Mouse (Mus musculus) stomach, embryonic 15.5 days (tissue): ENCODE data around the gene Pik3cb. TPM values are rescaled to one million over a fixed set of nuclear protein-coding genes. Genes with fewer than 3 reads are reported as not detected.

Experiments
- ATAC-seq: fragments of 200-750 bp; cut with Nextera tagmentation; 2 replicates; pipeline ENCODE4 v1.8.0; 2017; ENCODE audit warnings: low read depth, moderate number of reproducible peaks, moderate TSS enrichment; ENCODE audit not compliant: insufficient read depth, low FRiP score
- H3K27ac ChIP-seq: fragments of 300-500 bp; sonication (generic); 2 replicates; pipeline ENCODE4 v1.5.1; 2015; ENCODE audit warnings: mild to moderate bottlenecking, inconsistent platforms
- H3K27me3 ChIP-seq: fragments of 300-500 bp; sonication (generic); replicated peaks from 2 replicates; pipeline ENCODE4 v1.6.1; 2015; ENCODE audit warnings: inconsistent platforms
- H3K36me3 ChIP-seq: fragments of 300-500 bp; sonication (generic); 2 replicates; pipeline ENCODE4 v1.6.1; 2015; ENCODE audit warnings: inconsistent platforms
- H3K4me1 ChIP-seq: fragments of 300-500 bp; sonication (generic); 2 replicates; pipeline ENCODE4 v1.6.1; 2015; ENCODE audit warnings: inconsistent platforms
- H3K4me2 ChIP-seq: fragments of 300-500 bp; sonication (generic); 2 replicates; pipeline ENCODE4 v1.6.1; 2015; ENCODE audit warnings: mild to moderate bottlenecking, inconsistent platforms
- H3K4me3 ChIP-seq: fragments of 300-500 bp; sonication (generic); replicated peaks from 2 replicates; pipeline ENCODE4 v1.5.1; 2015; ENCODE audit warnings: inconsistent platforms
- H3K9ac ChIP-seq: fragments of 300-500 bp; sonication (generic); 2 replicates; pipeline ENCODE4 v1.6.1; 2015; ENCODE audit warnings: inconsistent platforms
- H3K9me3 ChIP-seq: fragments of 300-500 bp; sonication (generic); 2 replicates; pipeline ENCODE4 v1.6.1; 2016; ENCODE audit warnings: inconsistent platforms
- WGBS: fragments of 180-500 bp; shearing (Covaris S2); methylation state at CpG from one replicate; pipeline ENCODE4 v1.1.7; 2015; 5-methylcytosine and 5-hydroxymethylcytosine counted together
- polyA plus RNA-seq: library from polyadenylated mRNA; unstranded; fragments of >200 nt; fragmentation: Nextera tagmentation; extraction: Ambion mirVana; gene quantifications from 2 replicates; pipeline ENCODE4 v1.2.1, GENCODE M21; 2015

Gene Pik3cb
- polyA plus RNA-seq, 1 experiment from 2014 or later: 1.3 TPM

DNA sequence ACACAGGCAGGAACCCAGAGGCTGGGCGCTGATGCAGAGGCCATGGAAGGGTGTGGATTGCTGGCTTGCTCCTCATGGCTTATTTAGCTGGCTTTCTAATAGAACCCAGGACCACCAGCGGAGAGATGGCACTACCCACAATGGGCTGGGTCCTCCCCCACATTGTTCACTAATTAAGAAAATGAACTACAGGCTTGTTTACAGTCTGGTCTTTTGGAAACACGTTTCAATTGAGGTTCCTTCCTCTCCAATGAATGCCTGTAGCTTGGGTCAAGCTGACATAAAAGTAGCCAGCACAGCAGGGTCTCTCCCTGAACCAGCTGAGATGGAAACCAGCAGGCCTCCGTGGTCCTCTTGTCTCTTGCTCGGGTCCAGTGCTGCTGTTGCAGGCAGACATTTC lies 119.3 kb downstream of the Pik3cb start:
- Histone ChIP-seq H3K27ac (no peak overlapping the region), H3K27me3 (no peaks in the 10 kb centered on the region), H3K36me3 (no peaks in the 10 kb centered on the region), H3K4me2 (no peak overlapping the region), H3K4me1 (no peaks in the 10 kb centered on the region), H3K4me3 (no peak overlapping the region), H3K9me3 (no peaks in the 10 kb centered on the region), H3K9ac (no peak overlapping the region)
- ATAC-seq: no peak
- 57% methylated on average over 5 of the region's 5 CpGs for WGBS

GRCm38 (mm10) chr9:99017679-99018078 lies 122.7 kb downstream of the Pik3cb start:
- no peaks in the 10 kb centered on the region for H3K36me3 ChIP-seq
- no peaks in the 10 kb centered on the region for H3K27me3 ChIP-seq
- no peaks in the 10 kb centered on the region for H3K9me3 ChIP-seq
- H3K4me1 ChIP-seq: no peaks in the 10 kb centered on the region
- no peak overlapping the region for H3K27ac ChIP-seq
- H3K4me2 ChIP-seq: no peak overlapping the region
- WGBS: 76% methylated on average over 6 of the region's 6 CpGs
- ATAC-seq: no peak
- no peak overlapping the region for H3K4me3 ChIP-seq
- H3K9ac ChIP-seq: no peak overlapping the region

- WGBS: 55% methylated on average over 3 of the region's 3 CpGs
- no peaks in the 10 kb centered on the region for H3K9me3 ChIP-seq
- no peaks in the 10 kb centered on the region for H3K4me1 ChIP-seq
- no peak for ATAC-seq
- H3K9ac ChIP-seq: no peak overlapping the region
- H3K4me2 ChIP-seq: no peak overlapping the region
- H3K4me3 ChIP-seq: no peak overlapping the region
- H3K36me3 ChIP-seq: no peaks in the 10 kb centered on the region
- H3K27ac ChIP-seq: no peak overlapping the region
- no peaks in the 10 kb centered on the region for H3K27me3 ChIP-seq
These were observed 123.7 kb downstream of the Pik3cb start for GRCm38 (mm10) chr9:99016759-99017158.

GRCm38 (mm10) chr9:99016301-99016700 lies 124.1 kb downstream of the Pik3cb start:
- WGBS: 59% methylated on average over 3 of the region's 3 CpGs
- no peaks in the 10 kb centered on the region for H3K27me3 ChIP-seq
- no peak overlapping the region for H3K4me2 ChIP-seq
- H3K9me3 ChIP-seq: no peaks in the 10 kb centered on the region
- H3K4me1 ChIP-seq: no peaks in the 10 kb centered on the region
- H3K4me3 ChIP-seq: no peak overlapping the region
- no peak overlapping the region for H3K9ac ChIP-seq
- ATAC-seq: no peak
- no peak overlapping the region for H3K27ac ChIP-seq
- H3K36me3 ChIP-seq: no peaks in the 10 kb centered on the region

- WGBS: 83% methylated on average over 3 of the region's 3 CpGs
These were observed 130.6 kb downstream of the Pik3cb start for GRCm38 (mm10) chr9:99009898-99010199.

GRCm38 (mm10) chr9:99009069-99009897 lies 131.1 kb downstream of the Pik3cb start:
- no peak overlapping the region for H3K9ac ChIP-seq
- no peaks in the 10 kb centered on the region for H3K9me3 ChIP-seq
- H3K4me1 ChIP-seq: no peaks in the 10 kb centered on the region
- no peak overlapping the region for H3K4me2 ChIP-seq
- no peak overlapping the region for H3K27ac ChIP-seq
- WGBS: 66% methylated on average over 12 of the region's 12 CpGs
- H3K4me3 ChIP-seq: no peak overlapping the region
- H3K36me3 ChIP-seq: no peaks in the 10 kb centered on the region
- ATAC-seq: no peak
- no peaks in the 10 kb centered on the region for H3K27me3 ChIP-seq

More at GRCm38 (mm10) chr9:99009898-99010199, 130.6 kb downstream of the Pik3cb start:
- Histone ChIP-seq H3K9ac (no peak overlapping the region), H3K27ac (no peak overlapping the region), H3K4me3 (no peak overlapping the region), H3K27me3 (no peaks in the 10 kb centered on the region), H3K4me2 (no peak overlapping the region), H3K9me3 (no peaks in the 10 kb centered on the region), H3K36me3 (no peaks in the 10 kb centered on the region), H3K4me1 (no peaks in the 10 kb centered on the region)
- ATAC-seq: no peak

DNA sequence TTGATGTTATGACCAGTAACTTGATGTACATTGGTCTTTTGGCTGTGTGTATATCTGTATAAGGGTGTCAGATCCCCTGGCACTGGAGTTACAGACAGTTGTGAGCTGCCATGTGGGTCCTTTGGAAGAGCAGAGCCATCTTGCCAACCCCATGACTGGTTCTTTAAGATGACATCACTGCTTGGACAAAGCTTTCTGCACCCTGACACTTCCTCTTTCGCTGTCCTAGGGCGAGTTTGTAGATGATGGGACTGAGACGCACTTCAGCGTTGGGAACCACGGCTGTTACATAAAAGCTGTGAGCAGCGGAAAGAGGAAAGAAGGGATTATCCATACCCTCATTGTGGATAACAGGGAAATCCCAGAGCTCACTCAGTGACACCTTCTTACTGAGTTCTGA lies 139.1 kb downstream of the Pik3cb start:
- no peak overlapping the region for H3K27ac ChIP-seq
- H3K9me3 ChIP-seq: no peaks in the 10 kb centered on the region
- 0 out of 2 replicates have a peak, but pooled peaks cover 3% of the 10 kb centered on the region for H3K36me3 ChIP-seq
- ATAC-seq: no peak
- no peak overlapping the region for H3K4me3 ChIP-seq
- H3K4me2 ChIP-seq: no peak overlapping the region
- WGBS: 93% methylated on average over 6 of the region's 6 CpGs
- H3K4me1 ChIP-seq: no peaks in the 10 kb centered on the region
- no peak overlapping the region for H3K9ac ChIP-seq
- H3K27me3 ChIP-seq: no peaks in the 10 kb centered on the region

- no peak overlapping the region for H3K9ac ChIP-seq
- no peak overlapping the region for H3K4me2 ChIP-seq
- H3K27me3 ChIP-seq: no peaks in the 10 kb centered on the region
- 0 out of 2 replicates have a peak, but pooled peaks cover 3% of the 10 kb centered on the region for H3K36me3 ChIP-seq
- no peaks in the 10 kb centered on the region for H3K9me3 ChIP-seq
- ATAC-seq: no peak
- no peaks in the 10 kb centered on the region for H3K4me1 ChIP-seq
- H3K27ac ChIP-seq: no peak overlapping the region
- no peak overlapping the region for H3K4me3 ChIP-seq
- WGBS: 70% methylated on average over 9 of the region's 9 CpGs
These were observed 140.5 kb downstream of the Pik3cb start for GRCm38 (mm10) chr9:98999881-99000339.

- no peak for ATAC-seq
- H3K4me2 ChIP-seq: no peak overlapping the region
- no peaks in the 10 kb centered on the region for H3K27me3 ChIP-seq
- H3K4me1 ChIP-seq: no peaks in the 10 kb centered on the region
- H3K9me3 ChIP-seq: no peaks in the 10 kb centered on the region
- no peak overlapping the region for H3K9ac ChIP-seq
- no peak overlapping the region for H3K27ac ChIP-seq
- H3K36me3 ChIP-seq: peaks cover 3% of the 10 kb centered on the region; the same call in 1 of the 2 replicates
- 86% methylated on average over 4 of the region's 4 CpGs for WGBS
- H3K4me3 ChIP-seq: no peak overlapping the region
These were observed 146.3 kb downstream of the Pik3cb start for GRCm38 (mm10) chr9:98994103-98994502.

DNA sequence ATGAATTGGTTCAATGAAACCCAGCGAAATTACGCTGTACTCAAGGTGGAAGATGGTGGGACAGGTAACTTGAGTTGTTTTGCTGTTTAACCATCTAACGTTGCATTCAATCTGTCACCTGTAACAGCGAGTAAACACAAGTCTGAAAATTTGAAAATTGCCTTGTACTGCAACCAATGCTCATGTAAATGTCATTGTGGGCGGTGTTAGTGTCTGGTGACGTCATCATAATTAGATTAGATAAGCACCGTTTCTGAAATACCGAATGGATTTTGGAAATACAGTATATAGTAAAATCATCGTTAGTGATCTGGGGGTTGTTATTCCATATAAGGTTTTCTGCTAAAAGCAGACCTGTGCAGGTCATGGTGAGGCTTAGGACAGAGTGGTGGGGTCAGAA lies 153.3 kb downstream of the Pik3cb start:
- 42% methylated on average over 9 of the region's 9 CpGs for WGBS
- Histone ChIP-seq H3K4me1 (peaks cover 8% of the 10 kb centered on the region; the same call in 1 of the 2 replicates), H3K27ac (no peak overlapping the region), H3K27me3 (0 out of 2 replicates have a peak, but pooled peaks cover 4% of the 10 kb centered on the region), H3K9ac (no peak overlapping the region), H3K9me3 (no peaks in the 10 kb centered on the region), H3K4me2 (peak overlapping the region; percentile 92), H3K4me3 (peak overlapping the region; percentile 88), H3K36me3 (no peaks in the 10 kb centered on the region)
- no peak for ATAC-seq
